8 mouse cellular contexts compared by ENCODE assay signal in genomic region chr3:97657655-97658411, GRCm38 (mm10). TPM values are rescaled to one million over a fixed set of nuclear protein-coding genes. Genes with fewer than 3 reads are reported as not detected.
DNase-seq lines count a peak whose midpoint lies in the region; ATAC-seq and TF ChIP-seq lines count a peak whose summit lies in the region.

Prkab2 (plus strand) TSS chr3:97658193.

- H3K36me3 ChIP-seq in C2C12 (ENCODE audit: control insufficient read depth, insufficient read depth) (peaks cover 8% of the 10 kb centered on the region), myocyte (ENCODE audit: control insufficient read depth, insufficient read depth) (peaks cover 7% of the 10 kb centered on the region)
- peaks cover 4% of the 10 kb centered on the region for H3K36me3 ChIP-seq in erythroblast, embryonic 14.5 days (ENCODE audit: control insufficient read depth)
- H3K36me3 ChIP-seq in heart, embryonic 11.5 days (ENCODE audit: control insufficient read depth, insufficient read depth, low read length): no peaks in the 10 kb centered on the region
- no peaks in the 10 kb centered on the region for H3K36me3 ChIP-seq in kidney, embryonic 16.5 days (ENCODE audit: insufficient read depth, low read length)
- H3K36me3 ChIP-seq in liver, adult 2 months (ENCODE audit: control insufficient read depth, insufficient read depth, low read length): no peaks in the 10 kb centered on the region
- H3K36me3 ChIP-seq in splenic B cell, adult 2 months (ENCODE audit: control insufficient read depth, insufficient read depth, low read length, poor library complexity, severe bottlenecking): no peaks in the 10 kb centered on the region

- peaks cover 4% of the 10 kb centered on the region for H3K79me3 ChIP-seq in C2C12 (ENCODE audit: low read depth)

- peak within 1 kb of the TSS; percentile 83 for H3K4me2 ChIP-seq in heart, embryonic 11.5 days
- peak within 1 kb of the TSS; percentile 87 for H3K4me2 ChIP-seq in kidney, embryonic 16.5 days (replicated peaks; ENCODE audit: low read depth, low read length)
- H3K4me2 ChIP-seq in myocyte (ENCODE audit: low read depth): peak within 1 kb of the TSS; percentile 93

- peak; percentile 80; the same call in 1 of the 2 replicates for TF ChIP-seq POLR2A in brain, embryonic 14.5 days (IDR thresholded peaks at IDR 0.05; ENCODE audit: borderline replicate concordance, extremely low read depth, insufficient read depth, insufficient read length, poor library complexity, severe bottlenecking)
- 0 out of 2 replicates have a peak, but pooled peaks have one; percentile 41 for TF ChIP-seq POLR2A in liver, adult 2 months (IDR thresholded peaks at IDR 0.05; ENCODE audit: extremely low read depth, insufficient read depth, low read length)
- peak; percentile 61 for TF ChIP-seq POLR2A in myocyte (IDR thresholded peaks at IDR 0.05; ENCODE audit: insufficient read length, low read depth)

- peak; percentile 96 for ATAC-seq in heart, embryonic 11.5 days (replicated peaks; ENCODE audit: insufficient number of reproducible peaks, low FRiP score, low TSS enrichment)
- ATAC-seq in kidney, embryonic 16.5 days (ENCODE audit: low FRiP score, low TSS enrichment): peak; percentile 96

- H3K27me3 ChIP-seq in C2C12 (ENCODE audit: control insufficient read depth, insufficient read depth, insufficient read length): no peaks in the 10 kb centered on the region
- no peaks in the 10 kb centered on the region for H3K27me3 ChIP-seq in erythroblast, embryonic 14.5 days (ENCODE audit: control insufficient read depth)
- H3K27me3 ChIP-seq in heart, embryonic 11.5 days (ENCODE audit: control insufficient read depth, insufficient read depth, low read length): no peaks in the 10 kb centered on the region
- H3K27me3 ChIP-seq in kidney, embryonic 16.5 days (ENCODE audit: insufficient read depth, low read length): no peaks in the 10 kb centered on the region
- H3K27me3 ChIP-seq in liver, adult 2 months (ENCODE audit: control insufficient read depth, insufficient read depth, low read length): no peaks in the 10 kb centered on the region
- no peaks in the 10 kb centered on the region for H3K27me3 ChIP-seq in myocyte (ENCODE audit: control insufficient read depth, insufficient read depth, insufficient read length)
- H3K27me3 ChIP-seq in splenic B cell, adult 2 months (ENCODE audit: control insufficient read depth, insufficient read depth, low read length, poor library complexity, severe bottlenecking): no peaks in the 10 kb centered on the region

- peak; percentile 99 for DNase-seq in brain, embryonic 14.5 days (ENCODE audit: low read depth)
- DNase-seq in liver, adult 2 months (ENCODE audit: extremely low read depth, low read depth, low spot score): peak; percentile 87
- DNase-seq in splenic B cell, adult 2 months (ENCODE audit: low read depth, low spot score): peak; percentile 98

- no peaks in the 10 kb centered on the region; the same call in 1 of the 2 replicates for H3K9me3 ChIP-seq in erythroblast, embryonic 14.5 days (ENCODE audit: control insufficient read depth, low read length)
- peaks cover 2% of the 10 kb centered on the region; the same call in 1 of the 2 replicates for H3K9me3 ChIP-seq in heart, embryonic 11.5 days (replicated peaks; ENCODE audit: control insufficient read depth, low read length)
- H3K9me3 ChIP-seq in kidney, embryonic 16.5 days (ENCODE audit: low read length): peaks cover 3% of the 10 kb centered on the region; the same call in 1 of the 2 replicates

- H3K4me3 ChIP-seq in C2C12 (ENCODE audit: insufficient read depth, poor library complexity, severe bottlenecking) (peak within 1 kb of the TSS; percentile 78), myocyte (peak within 1 kb of the TSS; percentile 76)
- peak within 1 kb of the TSS; percentile 91 for H3K4me3 ChIP-seq in erythroblast, embryonic 14.5 days (replicated peaks)
- H3K4me3 ChIP-seq in heart, embryonic 11.5 days (ENCODE audit: low read depth, low read length): peak within 1 kb of the TSS; percentile 86
- peak within 1 kb of the TSS; percentile 90 for H3K4me3 ChIP-seq in kidney, embryonic 16.5 days (ENCODE audit: low read length)
- peak within 1 kb of the TSS; percentile 92 for H3K4me3 ChIP-seq in liver, adult 2 months (ENCODE audit: insufficient read depth, low read depth, low read length)

- peaks cover 29% of the 10 kb centered on the region for H3K4me1 ChIP-seq in erythroblast, embryonic 14.5 days (ENCODE audit: control insufficient read depth)
- H3K4me1 ChIP-seq in heart, embryonic 11.5 days (ENCODE audit: control insufficient read depth, insufficient read depth, low read length): peaks cover 14% of the 10 kb centered on the region
- peaks cover 16% of the 10 kb centered on the region for H3K4me1 ChIP-seq in kidney, embryonic 16.5 days (ENCODE audit: insufficient read depth, low read length)
- H3K4me1 ChIP-seq in liver, adult 2 months (ENCODE audit: control insufficient read depth, insufficient read depth, low read length): peaks cover 14% of the 10 kb centered on the region

- TF ChIP-seq CTCF in C2C12 (IDR thresholded peaks at IDR 0.05; ENCODE audit: control insufficient read depth, insufficient read depth, insufficient read length): no peak
- TF ChIP-seq CTCF in brain, embryonic 14.5 days (IDR thresholded peaks at IDR 0.05; ENCODE audit: borderline replicate concordance, extremely low read depth, insufficient read depth, insufficient read length): no peak
- no peak for TF ChIP-seq CTCF in liver, adult 2 months (IDR thresholded peaks at IDR 0.05; ENCODE audit: low read depth, low read length)

- peak within 1 kb of the TSS; percentile 55 for H3K27ac ChIP-seq in heart, embryonic 11.5 days (ENCODE audit: low read depth, low read length)
- H3K27ac ChIP-seq in kidney, embryonic 16.5 days (ENCODE audit: low read length): peak within 1 kb of the TSS; percentile 58; the same call in 1 of the 2 replicates
- H3K27ac ChIP-seq in liver, adult 2 months (replicated peaks; ENCODE audit: insufficient read depth, low read depth, low read length): peak within 1 kb of the TSS; percentile 65

- H3K79me2 ChIP-seq in C2C12 (ENCODE audit: control insufficient read depth, insufficient read depth) (peaks cover 19% of the 10 kb centered on the region), myocyte (ENCODE audit: control insufficient read depth, insufficient read depth) (peaks cover 21% of the 10 kb centered on the region)
- H3K79me2 ChIP-seq in liver, adult 2 months (ENCODE audit: control insufficient read depth, insufficient read depth, low read length): no peaks in the 10 kb centered on the region; the same call in 1 of the 2 replicates

- peak within 1 kb of the TSS; percentile 64 for H3ac ChIP-seq in C2C12 (ENCODE audit: control insufficient read depth, insufficient read length, low read depth)
- H3ac ChIP-seq in myocyte (ENCODE audit: control insufficient read depth, insufficient read length): peak within 1 kb of the TSS; percentile 32

- peak within 1 kb of the TSS; percentile 82 for H3K9ac ChIP-seq in heart, embryonic 11.5 days (ENCODE audit: low read depth, low read length)
- H3K9ac ChIP-seq in kidney, embryonic 16.5 days (replicated peaks; ENCODE audit: low read length): peak within 1 kb of the TSS; percentile 83
- H3K9ac ChIP-seq in liver, adult 2 months (ENCODE audit: low read depth, low read length): peak within 1 kb of the TSS; percentile 86

- 3% methylated on average over 49 of the region's 51 CpGs for WGBS in heart, embryonic 11.5 days (ENCODE audit: insufficient replicate concordance)
- 2% methylated on average over 49 of the region's 51 CpGs for WGBS in kidney, embryonic 16.5 days
- WGBS in liver, adult 2 months: 1% methylated on average over 50 of the region's 51 CpGs

TF ChIP-seq in C2C12, 6 proteins besides CTCF, POLR2A, EP300 and RAD21:
- TF ChIP-seq CEBPB (IDR thresholded peaks at IDR 0.05; ENCODE audit: low read depth) (no peak), USF1 (IDR thresholded peaks at IDR 0.05; ENCODE audit: low read depth) (peak; percentile 18), MYOG (IDR thresholded peaks at IDR 0.05; ENCODE audit: control insufficient read depth, extremely low read depth, insufficient read length) (no peak), MAX (IDR thresholded peaks at IDR 0.05) (peak; percentile 57), MYOD1 (IDR thresholded peaks at IDR 0.05; ENCODE audit: control insufficient read depth, insufficient read length, low read depth) (no peak), FOSL1 (IDR thresholded peaks at IDR 0.05; ENCODE audit: insufficient read depth, low read length, poor library complexity, severe bottlenecking) (no peak)

TF ChIP-seq in myocyte, 11 proteins besides CTCF, POLR2A, EP300 and RAD21:
- TF ChIP-seq TCF12 (IDR thresholded peaks at IDR 0.05; ENCODE audit: insufficient read depth, poor library complexity, severe bottlenecking): no peak
- no peak for TF ChIP-seq REST (IDR thresholded peaks at IDR 0.05; ENCODE audit: insufficient read depth, insufficient read length)
- peak; percentile 76 for TF ChIP-seq POLR2AphosphoS2 (IDR thresholded peaks at IDR 0.05; ENCODE audit: insufficient read length, low read depth)
- TF ChIP-seq USF1 (IDR thresholded peaks at IDR 0.05; ENCODE audit: low read depth): no peak
- peak; percentile 97 for TF ChIP-seq SRF (IDR thresholded peaks at IDR 0.05; ENCODE audit: control insufficient read depth, insufficient read length, low read depth)
- no peak for TF ChIP-seq MYOD1 (IDR thresholded peaks at IDR 0.05; ENCODE audit: control insufficient read depth in 1 of 3, insufficient read length in 2 of 3, low read depth in 2 of 3)
- TF ChIP-seq TCF3 (IDR thresholded peaks at IDR 0.05; ENCODE audit: insufficient read length, low read depth): no peak
- no peak for TF ChIP-seq CEBPB (IDR thresholded peaks at IDR 0.05; ENCODE audit: insufficient read depth, poor library complexity, severe bottlenecking)
- TF ChIP-seq MYOG (IDR thresholded peaks at IDR 0.05; ENCODE audit: control insufficient read depth in 1 of 3, insufficient read depth in 1 of 3, insufficient read length in 2 of 3, low read depth in 2 of 3): no peak
- no peak for TF ChIP-seq MAX (IDR thresholded peaks at IDR 0.05; ENCODE audit: low read depth)
- peak; percentile 22 for TF ChIP-seq E2F4 (IDR thresholded peaks at IDR 0.05; ENCODE audit: insufficient read depth)

RNA-seq across cellular contexts. Expression of gene Prkab2, which starts in this region (rescaled TPM):
- polyA plus RNA-seq in C2C12 (2012; fragmentation: generic; extraction: Trizol) (5.6 TPM), myocyte (2012; fragmentation: generic; extraction: Trizol) (8.8 TPM)
- polyA plus RNA-seq in brain, embryonic 14.5 days (2012; rRNA removed): 17.3 and 18.4 TPM in 2 replicates
- 0.01 TPM in 1 of 2 replicates, not detected in the other for polyA plus RNA-seq in erythroblast, embryonic 14.5 days (2012)
- polyA plus RNA-seq in heart, embryonic 11.5 days (2014; fragmentation: Nextera tagmentation; extraction: Ambion mirVana): 16.0 and 23.3 TPM in 2 replicates
- 6.4 and 6.9 TPM in 2 replicates for polyA plus RNA-seq in kidney, embryonic 16.5 days (2015; fragmentation: Nextera tagmentation; extraction: Ambion mirVana)
- total RNA-seq in liver, adult 2 months (2014; rRNA removed): 0.81 and 0.83 TPM in 2 replicates
- polyA plus RNA-seq in liver, adult 2 months (2012; rRNA removed): 1.5 TPM in 2 replicates

Comparison
In these comparisons a context has a peak if more than half of its experiments do, and no peak if none do; other contexts are left out.
1. Peak in every context shown above with its lines: DNase-seq, ATAC-seq, H3K4me3 ChIP-seq and H3K27ac ChIP-seq.